Mouse (Mus musculus) induced T-regulatory cell, adult 2 months (primary cell): ENCODE measurements around the gene Tbl3.

ENCODE experiments used
- DNase-seq: peaks from one replicate; pipeline ENCODE4 v3.0.0-alpha.2; 2012; ENCODE audit warnings: low read depth

Tbl3 gene

GRCm38 (mm10) chr17:24653967-24654710 is 53.3 kb downstream of the Tbl3 start:
- peak; percentile 88 for DNase-seq

- DNase-seq = no peak
These were observed 55.6 kb downstream of the Tbl3 start for GRCm38 (mm10) chr17:24651835-24652234.

- DNase-seq = no peak
These were observed 56.7 kb downstream of the Tbl3 start for GRCm38 (mm10) chr17:24650766-24651165.

GRCm38 (mm10) chr17:24650070-24650616 is 57.3 kb downstream of the Tbl3 start, which contains the start of gene Slc9a3r2:
Slc9a3r2 (minus strand) TSS chr17:24650327.
- peak; percentile 37 for DNase-seq

- DNase-seq = peak; percentile 34
These were observed 57.8 kb downstream of the Tbl3 start for GRCm38 (mm10) chr17:24649581-24650069.

GRCm38 (mm10) chr17:24648731-24649377 is 58.6 kb downstream of the Tbl3 start:
- DNase-seq = no peak
